Mouse (Mus musculus): ENCODE data around the gene Stoml3. TPM values are rescaled to one million over a fixed set of nuclear protein-coding genes. Genes with fewer than 3 reads are reported as not detected.

The Stoml3 gene
- not detected in 2 replicates for polyA plus RNA-seq (2016; fragmentation: Nextera tagmentation; extraction: Ambion mirVana)

DNA sequence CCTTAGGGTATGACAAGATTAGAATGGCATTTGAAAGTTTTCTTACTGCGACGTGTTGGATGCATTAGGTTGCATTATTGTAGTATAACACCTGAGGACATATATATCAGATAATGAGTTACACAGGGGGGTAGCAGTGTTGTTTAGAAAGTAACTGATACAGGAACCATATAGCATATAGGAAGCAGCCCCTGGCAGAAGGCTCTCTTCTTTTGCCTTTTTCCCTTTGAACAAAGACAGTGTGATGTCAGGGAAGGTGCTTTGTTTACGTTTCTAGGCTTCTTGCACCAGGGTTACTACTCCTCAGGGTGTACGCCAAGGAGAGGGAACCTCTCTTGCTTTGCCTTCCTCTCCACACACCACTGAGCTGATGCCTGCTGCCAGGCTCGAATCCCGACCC, at the start of gene Stoml3:
Gene Stoml3, plus strand, starts transcription at position 301 of the 400 bp plus-strand sequence.
- H3K36me3 ChIP-seq, result peaks cover 5% of the 10 kb centered on the region
- WGBS, result 82% methylated on average over 6 of the region's 6 CpGs

GRCm38 (mm10) chr3:53445540-53445939, 42.9 kb upstream of the Stoml3 start:
- peaks cover 10% of the 10 kb centered on the region for H3K4me1 ChIP-seq
- H3K4me3 ChIP-seq, result no peak overlapping the region
- no peaks in the 10 kb centered on the region for H3K9me3 ChIP-seq (replicated peaks)
- no peak overlapping the region for H3K27ac ChIP-seq (replicated peaks)
- no peak for DNase-seq (ENCODE audit: low spot score)
- WGBS, result 70% methylated on average over 5 of the region's 5 CpGs
- H3K36me3 ChIP-seq, result peaks cover 16% of the 10 kb centered on the region
- H3K27me3 ChIP-seq (ENCODE audit: low read depth, poor library complexity, severe bottlenecking), result no peaks in the 10 kb centered on the region

More for the DNA sequence above, at the start of gene Stoml3:
- Histone ChIP-seq H3K27me3 (ENCODE audit: low read depth, poor library complexity, severe bottlenecking) (no peaks in the 10 kb centered on the region), H3K9me3 (replicated peaks) (no peaks in the 10 kb centered on the region), H3K4me1 (no peaks in the 10 kb centered on the region), H3K27ac (replicated peaks) (no peak within 1 kb of the TSS), H3K4me3 (no peak within 1 kb of the TSS)
- no peak for DNase-seq (ENCODE audit: low spot score)

DNA sequence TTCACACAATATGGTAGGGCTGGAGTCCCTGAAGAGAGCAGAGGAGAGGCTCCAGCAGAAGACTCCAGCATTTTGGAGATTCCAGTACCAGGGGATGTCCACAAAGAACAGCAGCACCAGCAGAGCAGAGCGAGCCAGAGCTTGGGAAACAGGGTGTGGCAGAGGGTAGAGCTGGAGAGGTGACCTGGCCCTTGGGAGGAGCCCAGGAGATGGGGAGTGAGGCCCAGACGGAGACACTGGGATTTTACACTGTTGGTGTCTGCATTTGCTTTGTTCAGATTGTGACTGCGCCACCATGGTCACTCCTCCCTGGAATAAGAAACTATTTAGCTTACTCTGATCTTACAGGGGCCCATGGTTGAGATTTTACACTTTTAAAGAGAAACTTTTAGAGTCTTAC, 41.7 kb upstream of the Stoml3 start:
- no peaks in the 10 kb centered on the region for H3K9me3 ChIP-seq (replicated peaks)
- peaks cover 28% of the 10 kb centered on the region for H3K36me3 ChIP-seq
- DNase-seq (ENCODE audit: low spot score), result no peak
- H3K4me3 ChIP-seq, result no peak overlapping the region
- peaks cover 10% of the 10 kb centered on the region for H3K4me1 ChIP-seq
- H3K27ac ChIP-seq (replicated peaks), result no peak overlapping the region
- WGBS, result 84% methylated on average over 3 of the region's 3 CpGs
- H3K27me3 ChIP-seq (ENCODE audit: low read depth, poor library complexity, severe bottlenecking), result no peaks in the 10 kb centered on the region

DNA sequence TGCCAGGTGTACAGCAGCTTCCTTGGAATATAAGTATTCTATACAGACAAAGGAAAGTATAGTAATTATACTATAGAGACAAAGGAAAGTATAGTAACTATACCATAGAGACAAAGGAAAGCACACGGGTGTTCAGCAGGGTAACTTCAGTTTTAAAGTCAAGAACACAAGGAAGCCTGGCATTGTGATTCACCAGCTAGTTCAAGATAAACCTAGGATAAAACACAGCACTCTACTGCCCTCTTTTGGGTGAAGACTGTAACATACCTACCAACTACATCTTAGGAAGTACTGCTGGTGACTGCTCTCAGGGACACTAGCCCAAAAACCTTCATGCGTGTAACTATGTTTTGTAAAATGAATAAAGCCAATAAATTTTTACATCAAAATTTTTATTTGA, 40.2 kb upstream of the Stoml3 start:
- Histone ChIP-seq H3K27me3 (ENCODE audit: low read depth, poor library complexity, severe bottlenecking) (no peaks in the 10 kb centered on the region), H3K27ac (replicated peaks) (no peak overlapping the region), H3K9me3 (replicated peaks) (no peaks in the 10 kb centered on the region), H3K36me3 (peaks cover 42% of the 10 kb centered on the region), H3K4me1 (peaks cover 10% of the 10 kb centered on the region), H3K4me3 (no peak overlapping the region)
- DNase-seq (ENCODE audit: low spot score), result no peak
- WGBS, result 41% methylated on average over 2 of the region's 2 CpGs

DNA sequence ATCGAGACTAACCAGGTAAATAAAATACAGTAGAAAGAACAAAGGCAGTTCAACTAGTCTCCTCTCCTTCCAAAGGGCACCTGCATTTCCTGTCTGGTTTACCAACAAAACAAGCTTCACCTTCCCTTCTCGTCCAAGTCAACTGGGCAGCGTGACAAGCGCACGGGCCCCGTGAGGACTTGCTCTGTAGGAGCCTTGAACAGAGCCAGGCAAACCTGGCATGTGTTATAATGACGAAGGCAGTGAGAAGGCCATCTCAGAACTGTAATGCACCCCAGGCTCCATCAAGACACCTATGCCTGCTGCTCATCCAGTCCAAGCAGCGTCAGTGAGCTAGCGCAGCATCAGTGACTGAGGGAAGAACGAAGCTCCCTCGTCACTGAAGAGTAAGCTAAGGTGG, 37.8 kb upstream of the Stoml3 start:
- Histone ChIP-seq H3K36me3 (peaks cover 67% of the 10 kb centered on the region), H3K27ac (replicated peaks) (no peak overlapping the region), H3K4me3 (no peak overlapping the region), H3K4me1 (peaks cover 1% of the 10 kb centered on the region), H3K27me3 (ENCODE audit: low read depth, poor library complexity, severe bottlenecking) (no peaks in the 10 kb centered on the region), H3K9me3 (replicated peaks) (no peaks in the 10 kb centered on the region)
- no peak for DNase-seq (ENCODE audit: low spot score)
- 93% methylated on average over 11 of the region's 11 CpGs for WGBS

DNA sequence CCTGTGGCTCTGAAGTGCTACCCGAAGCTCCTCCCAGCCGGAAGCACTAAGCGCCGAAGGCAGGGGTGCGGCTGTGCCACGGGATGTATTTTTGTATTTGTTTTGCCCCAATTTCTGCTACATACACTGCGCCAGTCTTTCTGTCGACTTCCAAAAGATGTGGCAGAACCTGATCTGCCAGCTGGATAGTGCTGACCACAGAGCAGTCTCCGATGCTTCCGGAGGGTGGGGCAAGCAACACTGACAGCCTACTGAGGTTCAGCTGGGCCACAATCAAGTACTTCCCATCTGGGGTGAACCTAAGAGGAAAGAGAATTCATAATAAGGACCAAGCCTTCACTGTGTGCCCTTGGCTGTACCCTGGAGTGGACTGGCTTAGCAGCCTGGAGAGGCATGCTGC, 36.1 kb upstream of the Stoml3 start:
- no peak overlapping the region for H3K27ac ChIP-seq (replicated peaks)
- H3K4me3 ChIP-seq, result no peak overlapping the region
- WGBS, result 93% methylated on average over 10 of the region's 10 CpGs
- no peaks in the 10 kb centered on the region for H3K4me1 ChIP-seq
- no peaks in the 10 kb centered on the region for H3K27me3 ChIP-seq (ENCODE audit: low read depth, poor library complexity, severe bottlenecking)
- H3K36me3 ChIP-seq, result peaks cover 79% of the 10 kb centered on the region
- no peaks in the 10 kb centered on the region for H3K9me3 ChIP-seq (replicated peaks)
- DNase-seq (ENCODE audit: low spot score), result no peak

DNA sequence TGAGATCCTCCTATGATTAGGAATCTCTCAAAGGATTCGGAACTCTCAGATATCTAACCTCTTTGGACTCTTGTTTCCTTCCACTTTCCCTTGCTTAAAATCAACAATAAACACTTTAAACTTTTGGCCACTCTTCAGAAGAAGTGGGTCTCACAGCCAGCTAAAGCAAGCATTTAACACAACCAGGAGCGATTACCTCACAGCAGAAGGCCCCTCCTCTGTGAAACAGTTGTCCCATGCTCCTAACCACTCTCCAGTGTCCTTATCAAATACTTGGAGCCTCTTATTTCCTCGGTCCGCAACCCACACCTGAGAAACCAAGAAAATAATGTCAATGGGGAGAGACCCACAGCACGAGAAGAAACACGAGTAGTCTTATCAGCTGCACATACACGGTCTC, 35.1 kb upstream of the Stoml3 start:
- H3K27ac ChIP-seq (replicated peaks), result no peak overlapping the region
- H3K27me3 ChIP-seq (ENCODE audit: low read depth, poor library complexity, severe bottlenecking), result no peaks in the 10 kb centered on the region
- no peak overlapping the region for H3K4me3 ChIP-seq
- H3K9me3 ChIP-seq (replicated peaks), result no peaks in the 10 kb centered on the region
- WGBS, result 95% methylated on average over 7 of the region's 7 CpGs
- DNase-seq (ENCODE audit: low spot score), result no peak
- H3K36me3 ChIP-seq, result peaks cover 89% of the 10 kb centered on the region
- H3K4me1 ChIP-seq, result no peaks in the 10 kb centered on the region

DNA sequence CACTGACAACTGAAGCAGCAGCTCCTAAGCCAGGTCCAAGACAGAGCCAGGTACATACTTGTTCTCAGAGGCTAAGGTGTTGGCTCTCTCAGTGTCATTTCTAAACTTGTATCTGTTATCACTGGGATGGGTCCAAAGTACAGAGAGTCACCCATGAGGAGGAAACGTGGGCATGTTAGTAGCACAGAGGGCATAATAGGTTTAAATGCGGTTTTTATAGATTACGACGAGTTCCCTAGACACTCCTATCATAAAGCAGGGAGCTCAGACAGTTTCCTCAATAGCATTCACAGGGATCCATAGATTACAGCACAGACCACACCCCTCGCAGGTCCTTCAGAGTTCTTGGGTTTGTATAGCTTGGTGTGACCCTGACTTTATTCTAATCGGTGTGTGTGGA, 34.4 kb upstream of the Stoml3 start:
- Histone ChIP-seq H3K27me3 (ENCODE audit: low read depth, poor library complexity, severe bottlenecking) (no peaks in the 10 kb centered on the region), H3K27ac (replicated peaks) (no peak overlapping the region), H3K4me3 (no peak overlapping the region), H3K36me3 (peaks cover 96% of the 10 kb centered on the region), H3K9me3 (replicated peaks) (no peaks in the 10 kb centered on the region), H3K4me1 (no peaks in the 10 kb centered on the region)
- 94% methylated on average over 6 of the region's 6 CpGs for WGBS
- DNase-seq (ENCODE audit: low spot score), result no peak

DNA sequence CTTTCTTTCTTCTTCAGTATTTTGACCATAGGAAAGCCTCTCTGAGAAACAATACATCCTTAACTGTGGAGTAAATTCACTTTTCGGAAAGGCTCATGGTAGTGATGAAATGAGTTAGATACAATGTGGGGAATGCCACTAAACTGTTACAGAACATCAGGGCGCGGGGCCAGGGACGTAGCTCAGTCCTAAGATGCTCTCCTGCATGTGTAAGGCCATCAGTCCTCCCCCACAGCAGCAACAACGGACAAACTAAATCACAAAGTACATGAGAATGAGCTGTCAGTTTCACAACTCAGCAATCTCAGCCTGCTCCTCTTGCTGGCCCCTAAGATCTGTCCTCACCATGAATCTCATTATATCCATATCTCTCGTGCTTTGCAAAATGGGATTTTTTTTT, 33.9 kb upstream of the Stoml3 start:
- H3K27me3 ChIP-seq (ENCODE audit: low read depth, poor library complexity, severe bottlenecking), result no peaks in the 10 kb centered on the region
- no peak for DNase-seq (ENCODE audit: low spot score)
- H3K9me3 ChIP-seq (replicated peaks), result no peaks in the 10 kb centered on the region
- peaks cover 99% of the 10 kb centered on the region for H3K36me3 ChIP-seq
- H3K4me1 ChIP-seq, result no peaks in the 10 kb centered on the region
- WGBS, result 96% methylated on average over 6 of the region's 6 CpGs
- no peak overlapping the region for H3K4me3 ChIP-seq
- no peak overlapping the region for H3K27ac ChIP-seq (replicated peaks)

GRCm38 (mm10) chr3:53454984-53455383, 33.5 kb upstream of the Stoml3 start:
- no peak for DNase-seq (ENCODE audit: low spot score)
- H3K4me3 ChIP-seq, result no peak overlapping the region
- no peaks in the 10 kb centered on the region for H3K9me3 ChIP-seq (replicated peaks)
- no peak overlapping the region for H3K27ac ChIP-seq (replicated peaks)
- peaks cover 98% of the 10 kb centered on the region for H3K36me3 ChIP-seq
- H3K4me1 ChIP-seq, result no peaks in the 10 kb centered on the region
- 80% methylated on average over 7 of the region's 7 CpGs for WGBS
- no peaks in the 10 kb centered on the region for H3K27me3 ChIP-seq (ENCODE audit: low read depth, poor library complexity, severe bottlenecking)

DNA sequence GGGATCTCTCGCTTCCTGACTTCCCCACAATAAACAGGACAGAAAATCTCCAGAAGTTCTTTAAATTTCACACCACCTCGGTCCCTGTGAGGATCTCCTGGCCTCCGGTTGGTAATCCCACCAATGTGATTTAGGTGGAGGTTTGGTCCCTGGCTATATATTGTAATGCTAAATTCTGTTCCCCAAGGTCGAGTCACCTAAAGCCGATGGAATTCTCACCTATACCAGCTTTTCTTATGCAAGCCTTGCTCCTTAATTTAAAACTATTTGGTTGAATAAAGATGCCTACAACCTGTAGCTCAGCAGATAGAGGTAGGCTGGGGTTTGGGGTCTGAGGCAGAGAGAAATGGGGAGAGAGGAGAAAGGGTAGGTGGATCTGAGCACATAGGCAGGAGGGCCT, 30.7 kb upstream of the Stoml3 start:
- no peak overlapping the region for H3K27ac ChIP-seq (replicated peaks)
- H3K36me3 ChIP-seq, result peaks cover 81% of the 10 kb centered on the region
- WGBS, result 77% methylated on average over 5 of the region's 5 CpGs
- no peak overlapping the region for H3K4me3 ChIP-seq
- H3K4me1 ChIP-seq, result peaks cover 11% of the 10 kb centered on the region
- H3K9me3 ChIP-seq (replicated peaks), result no peaks in the 10 kb centered on the region
- DNase-seq (ENCODE audit: low spot score), result no peak
- H3K27me3 ChIP-seq (ENCODE audit: low read depth, poor library complexity, severe bottlenecking), result no peaks in the 10 kb centered on the region

- Histone ChIP-seq H3K4me1 (peaks cover 18% of the 10 kb centered on the region), H3K9me3 (replicated peaks) (no peaks in the 10 kb centered on the region), H3K36me3 (peaks cover 57% of the 10 kb centered on the region), H3K27me3 (ENCODE audit: low read depth, poor library complexity, severe bottlenecking) (no peaks in the 10 kb centered on the region), H3K4me3 (no peak overlapping the region), H3K27ac (replicated peaks) (no peak overlapping the region)
- no peak for DNase-seq (ENCODE audit: low spot score)
- 91% methylated on average over 9 of the region's 9 CpGs for WGBS
These were observed 28.3 kb upstream of the Stoml3 start for GRCm38 (mm10) chr3:53460106-53460505.

DNA sequence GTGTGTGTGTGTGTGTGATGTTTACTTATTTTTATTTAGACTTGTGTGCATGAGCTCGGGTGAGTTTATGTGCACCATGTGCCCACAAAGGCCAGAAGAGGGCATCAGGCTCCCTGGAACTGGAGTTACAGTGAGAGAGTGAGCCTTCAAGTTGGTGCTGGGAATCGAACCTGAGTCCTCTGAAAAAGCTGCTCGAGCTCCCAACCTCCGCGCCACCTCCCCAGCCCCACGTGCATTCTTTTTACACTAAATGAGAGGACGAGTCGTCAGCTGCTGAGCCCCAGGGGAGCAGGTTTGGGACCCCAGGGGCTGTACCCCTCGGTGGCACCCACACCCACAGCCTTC, 25.8 kb upstream of the Stoml3 start:
- WGBS, result 8% methylated on average over 9 of the region's 9 CpGs
- peaks cover 35% of the 10 kb centered on the region for H3K36me3 ChIP-seq
- H3K27ac ChIP-seq (replicated peaks), result peak overlapping the region; percentile 97
- no peaks in the 10 kb centered on the region for H3K27me3 ChIP-seq (ENCODE audit: low read depth, poor library complexity, severe bottlenecking)
- no peak for DNase-seq (ENCODE audit: low spot score)
- H3K4me1 ChIP-seq, result peaks cover 41% of the 10 kb centered on the region
- H3K9me3 ChIP-seq (replicated peaks), result no peaks in the 10 kb centered on the region
- H3K4me3 ChIP-seq, result peak overlapping the region; percentile 93
